Mouse (Mus musculus): ENCODE measurements around the gene Grtp1.

Grtp1 gene

DNA sequence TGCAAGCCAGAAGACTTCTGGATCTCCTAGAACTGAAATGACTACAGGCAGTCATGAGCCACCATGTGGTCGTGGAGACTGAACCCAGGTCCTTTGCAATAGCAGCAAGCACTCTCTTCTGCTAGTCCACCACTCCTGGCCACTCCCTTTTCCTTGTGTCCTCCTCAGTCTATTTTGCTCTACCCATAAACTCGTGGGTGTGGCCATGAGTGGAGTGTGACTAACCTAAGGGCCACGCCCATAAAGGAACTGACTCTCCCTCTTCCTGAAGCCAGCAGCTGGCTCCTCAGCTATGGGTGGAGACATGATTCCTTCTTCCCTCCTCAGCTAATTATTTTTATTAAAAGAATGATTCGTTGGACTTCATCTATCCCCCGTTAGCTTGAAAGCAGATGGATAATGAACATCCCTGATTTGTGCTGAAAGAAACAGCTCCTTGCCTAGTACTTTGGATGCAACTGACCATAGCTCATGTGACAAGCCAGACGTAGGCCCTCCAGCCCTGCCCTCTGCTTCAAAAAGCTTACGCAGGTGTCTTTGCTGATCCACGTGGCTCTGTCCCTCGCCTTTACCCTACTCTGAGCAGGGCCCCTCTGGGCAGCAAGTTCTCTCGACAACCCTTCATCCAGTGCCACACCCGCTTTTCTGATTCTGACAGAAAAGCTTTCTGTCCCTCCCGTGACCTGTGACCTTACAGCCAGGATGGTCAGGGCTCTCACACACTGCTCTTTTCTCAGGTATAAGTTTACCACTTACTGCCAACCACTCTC is 4.1 kb upstream of the Grtp1 start:
- DNase-seq (ENCODE audit: low spot score in 2 of 2): no peak

DNA sequence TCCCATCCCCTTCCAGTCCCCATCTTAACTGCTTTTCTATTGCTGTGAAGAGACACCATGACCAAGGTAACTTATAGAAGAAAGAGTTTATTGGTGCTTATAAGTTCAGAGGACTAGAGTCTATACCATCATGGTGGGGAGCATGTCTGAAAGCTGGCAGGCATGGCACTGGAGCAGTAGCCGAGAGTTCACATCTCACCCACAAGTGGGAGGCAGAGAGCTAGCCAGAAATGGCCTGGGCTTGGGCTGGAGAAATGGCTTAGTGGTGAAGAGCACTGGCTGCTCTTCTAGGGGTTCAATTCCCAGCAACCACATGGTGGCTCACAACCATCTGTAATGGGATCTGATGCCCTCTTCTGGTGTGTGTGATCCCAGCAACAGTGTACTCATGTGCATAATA is 3.1 kb upstream of the Grtp1 start:
- no peak for DNase-seq (ENCODE audit: low spot score in 2 of 2)

- DNase-seq (ENCODE audit: low spot score in 2 of 2): no peak
These were observed 2.4 kb upstream of the Grtp1 start for GRCm38 (mm10) chr8:13202806-13203205.

- no peak for DNase-seq (ENCODE audit: low spot score in 2 of 2)
These were observed 1.6 kb upstream of the Grtp1 start for GRCm38 (mm10) chr8:13202041-13202440.

- DNase-seq (ENCODE audit: low spot score in 2 of 2): no peak
These were observed 554 bp upstream of the Grtp1 start for GRCm38 (mm10) chr8:13201013-13201334.

DNA sequence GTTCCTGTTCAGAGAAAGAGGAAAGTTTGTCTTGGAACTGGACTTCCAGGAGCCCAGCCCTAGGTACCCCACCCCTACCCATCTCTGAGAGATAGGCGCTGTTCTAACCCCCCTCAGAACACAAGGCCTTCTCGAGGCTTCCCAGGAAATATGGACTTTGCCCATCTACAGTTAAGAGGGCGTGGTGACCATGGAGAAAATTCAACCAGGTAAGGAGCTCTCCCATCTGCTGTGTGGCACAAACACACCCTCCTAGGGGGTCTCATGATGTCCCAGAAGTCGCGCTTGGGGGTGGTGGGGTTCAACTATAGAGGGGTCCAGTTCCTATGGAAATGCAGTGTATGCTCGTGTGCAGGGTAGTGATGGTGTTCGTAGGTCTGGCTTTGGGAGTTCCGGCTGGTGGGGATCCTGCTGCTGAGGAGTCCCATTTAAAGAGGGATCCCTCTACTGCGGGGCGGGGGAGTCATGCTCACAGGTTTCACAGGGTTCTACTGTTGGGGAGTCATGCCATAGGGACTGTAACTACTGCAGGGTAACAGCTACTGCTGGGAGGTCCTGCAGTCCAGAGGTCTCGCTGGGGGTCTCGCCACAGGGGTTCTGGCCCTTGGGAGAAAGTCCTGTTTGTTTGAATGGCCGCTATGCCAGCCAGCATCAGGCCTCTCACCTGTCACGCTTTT is 897 bp downstream of the Grtp1 start:
- DNase-seq (ENCODE audit: low spot score in 2 of 2): no peak

GRCm38 (mm10) chr8:13197493-13197892 is 2.9 kb downstream of the Grtp1 start:
- DNase-seq (ENCODE audit: low spot score in 2 of 2): no peak

DNA sequence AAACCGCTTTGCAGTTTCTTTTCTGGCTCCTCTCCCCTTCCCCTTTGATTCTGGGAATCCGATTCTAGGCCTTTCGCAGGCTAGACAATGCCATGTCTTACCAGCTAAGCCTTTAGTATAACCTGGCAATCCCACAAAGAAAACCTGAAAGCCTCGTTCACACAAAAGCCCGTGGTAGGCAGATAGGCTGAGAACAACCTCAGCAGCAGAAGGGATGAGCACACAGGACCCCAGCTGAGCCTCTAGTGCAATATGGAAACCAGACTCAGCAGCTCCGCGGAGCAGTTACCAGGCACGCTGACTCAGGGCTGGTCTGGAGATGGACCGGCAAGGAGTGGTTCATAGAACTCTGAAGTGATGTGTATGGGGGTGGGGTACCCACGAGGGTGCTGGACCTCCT is 5.6 kb downstream of the Grtp1 start:
- DNase-seq (ENCODE audit: low spot score in 2 of 2): no peak

- DNase-seq (ENCODE audit: low spot score in 2 of 2): no peak
These were observed 10.2 kb downstream of the Grtp1 start for GRCm38 (mm10) chr8:13190235-13190634.

GRCm38 (mm10) chr8:13188857-13189256 is 11.6 kb downstream of the Grtp1 start:
- DNase-seq (ENCODE audit: low spot score in 2 of 2): no peak

DNA sequence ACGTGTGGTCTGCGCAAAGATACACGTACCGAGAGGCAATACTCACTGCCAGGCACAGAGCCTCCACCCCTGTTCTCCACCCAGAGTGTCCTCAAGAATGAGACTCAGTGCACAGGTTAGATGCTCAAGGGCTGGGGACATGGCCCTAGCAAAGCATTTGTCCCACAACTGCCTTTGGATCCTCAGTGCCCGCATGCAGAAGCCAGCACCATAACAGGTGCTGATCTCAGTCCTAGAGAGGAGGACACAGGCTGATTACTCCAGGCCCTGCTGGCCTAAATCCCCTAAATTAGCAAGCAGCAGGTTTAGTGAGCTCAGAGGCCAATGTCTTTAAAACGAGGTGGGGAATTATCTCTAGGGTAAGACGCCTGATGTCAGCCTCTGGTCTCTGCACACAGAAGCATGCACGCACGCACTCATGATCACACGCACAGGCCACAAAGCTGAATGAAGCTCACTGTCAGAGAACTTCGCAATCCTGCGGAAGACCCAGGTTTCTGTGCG is 12.3 kb downstream of the Grtp1 start:
- DNase-seq (ENCODE audit: low spot score in 2 of 2): no peak

- no peak for DNase-seq (ENCODE audit: low spot score in 2 of 2)
These were observed 12.8 kb downstream of the Grtp1 start for GRCm38 (mm10) chr8:13187638-13188037.

GRCm38 (mm10) chr8:13187229-13187628 is 13.2 kb downstream of the Grtp1 start:
- DNase-seq (ENCODE audit: low spot score in 2 of 2): no peak

DNA sequence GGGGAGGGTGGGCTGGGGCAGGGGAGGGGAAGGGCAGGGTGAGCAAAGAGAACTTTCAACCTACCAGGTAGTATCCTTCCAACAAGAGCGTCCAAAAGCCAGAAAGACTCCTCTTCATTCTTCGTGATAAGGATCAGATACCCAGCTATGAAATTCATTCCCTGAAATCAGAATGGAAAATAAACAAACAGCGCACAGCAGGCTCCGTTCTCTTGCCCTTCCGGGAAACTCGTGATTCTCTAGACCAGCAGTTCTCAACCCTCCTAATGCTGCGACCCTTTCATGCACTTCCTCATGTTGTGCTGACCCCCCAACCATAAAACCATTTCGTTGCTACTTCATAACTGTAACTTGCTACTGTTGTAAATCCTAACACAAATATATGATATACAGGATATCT is 13.6 kb downstream of the Grtp1 start:
- DNase-seq (ENCODE audit: low spot score in 2 of 2): no peak

GRCm38 (mm10) chr8:13181691-13181976 is 18.8 kb downstream of the Grtp1 start:
- no peak for DNase-seq (ENCODE audit: low spot score in 2 of 2)

- DNase-seq (ENCODE audit: low spot score in 2 of 2): no peak
These were observed 19.3 kb downstream of the Grtp1 start for GRCm38 (mm10) chr8:13180911-13181690.

GRCm38 (mm10) chr8:13180408-13180807 is 20.0 kb downstream of the Grtp1 start:
- DNase-seq (ENCODE audit: low spot score in 2 of 2): no peak

GRCm38 (mm10) chr8:13179948-13180347 is 20.5 kb downstream of the Grtp1 start:
- no peak for DNase-seq (ENCODE audit: low spot score in 2 of 2)

GRCm38 (mm10) chr8:13179482-13179881 is 20.9 kb downstream of the Grtp1 start:
- DNase-seq (ENCODE audit: low spot score in 2 of 2): no peak

DNA sequence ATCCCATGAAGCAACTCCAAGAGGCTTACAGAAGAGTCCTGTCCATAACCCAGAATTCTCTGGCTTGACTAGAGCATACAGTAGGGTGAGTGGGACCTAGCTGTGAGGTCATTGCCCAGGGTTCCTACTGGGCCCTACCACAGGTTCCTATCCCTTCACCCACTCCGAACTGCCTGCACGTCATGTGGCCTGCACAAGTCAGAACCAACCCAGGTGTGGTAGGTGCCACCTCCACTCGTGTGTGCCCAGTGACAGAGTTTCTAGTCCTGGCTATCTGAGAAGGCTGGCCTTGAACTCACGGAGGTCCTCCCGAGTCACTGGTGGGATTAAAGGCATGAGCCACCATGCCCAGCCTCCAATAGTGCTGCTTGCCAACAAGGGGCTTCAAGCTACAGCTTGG is 22.3 kb downstream of the Grtp1 start:
- no peak for DNase-seq (ENCODE audit: low spot score in 2 of 2)

- no peak for DNase-seq (ENCODE audit: low spot score in 2 of 2)
These were observed 23.1 kb downstream of the Grtp1 start for GRCm38 (mm10) chr8:13177173-13177852.

DNA sequence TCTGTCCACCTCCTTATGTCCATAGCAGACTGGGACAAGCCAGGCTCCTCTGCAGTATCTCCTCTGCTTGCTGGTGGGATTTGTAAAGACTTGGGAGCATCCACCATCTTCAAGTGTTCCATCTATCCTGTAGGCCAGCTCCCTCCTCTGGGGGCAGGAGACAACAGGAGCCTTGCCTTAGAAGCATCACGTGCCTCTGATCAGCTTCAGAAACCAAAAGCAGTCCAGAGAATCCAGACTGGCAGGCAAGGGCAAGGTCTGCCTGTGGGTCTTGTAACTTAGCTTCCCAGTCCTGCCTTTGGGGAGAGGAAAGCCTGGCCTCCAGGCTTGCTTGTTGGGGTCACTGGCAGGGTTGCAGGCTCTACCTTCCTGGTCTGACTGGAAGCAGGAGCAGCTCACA is 24.8 kb downstream of the Grtp1 start:
- DNase-seq (ENCODE audit: low spot score in 2 of 2): no peak
